Mouse (Mus musculus) heart, embryonic 14.5 days (tissue): ENCODE results near the gene Sdc4. TPM values are rescaled to one million over a fixed set of nuclear protein-coding genes. Genes with fewer than 3 reads are reported as not detected.
A peak's percentile ranks its signal among the peaks of the same experiment; 100 is the strongest.

Source experiments
- ATAC-seq: fragments of 200-750 bp; cut with Nextera tagmentation; 2 replicates; pipeline ENCODE4 v1.8.0; 2017; ENCODE audit warnings: low read depth, moderate TSS enrichment; ENCODE audit not compliant: insufficient number of reproducible peaks, insufficient read depth, low FRiP score
- H3K27ac ChIP-seq, 2 experiments: fragments of 200-500 bp in 1 of 2; fragments of 300-500 bp in 1 of 2; sonication (generic) in 1 of 2; replicated peaks in 1 of 2; 2 replicates each; pipeline ENCODE4 v1.5.1; 2012 to 2014; ENCODE audit warnings: low read depth in 2 of 2, low read length in 2 of 2, control low read depth in 1 of 2, mild to moderate bottlenecking in 1 of 2, mixed read lengths in 1 of 2; ENCODE audit not compliant: control insufficient read depth in 1 of 2, insufficient read depth in 1 of 2
- H3K27me3 ChIP-seq: fragments of 300-500 bp; sonication (generic); 2 replicates; pipeline ENCODE4 v1.6.1; 2014; ENCODE audit warnings: mild to moderate bottlenecking, low read length, control low read depth; ENCODE audit not compliant: control insufficient read depth, insufficient read depth
- H3K36me3 ChIP-seq: fragments of 300-500 bp; sonication (generic); 2 replicates; pipeline ENCODE4 v1.6.1; 2014; ENCODE audit warnings: mild to moderate bottlenecking, control low read depth, low read length, mixed read lengths; ENCODE audit not compliant: control insufficient read depth, insufficient read depth
- H3K4me1 ChIP-seq, 2 experiments: fragments of 200-500 bp in 1 of 2; fragments of 300-500 bp in 1 of 2; sonication (generic) in 1 of 2; 2 replicates each; pipeline ENCODE4 v1.6.1; 2012 to 2014; ENCODE audit warnings: low read length in 2 of 2, control low read depth in 1 of 2, mixed read lengths in 1 of 2; ENCODE audit not compliant: control insufficient read depth in 2 of 2, insufficient read depth in 2 of 2
- H3K4me2 ChIP-seq: fragments of 300-500 bp; sonication (generic); 2 replicates; pipeline ENCODE4 v1.6.1; 2014; ENCODE audit warnings: mild to moderate bottlenecking, low read length
- H3K4me3 ChIP-seq, 2 experiments: fragments of 200-500 bp in 1 of 2; fragments of 300-500 bp in 1 of 2; sonication (generic) in 1 of 2; 2 replicates each; pipeline ENCODE4 v1.5.1; 2012 to 2014; ENCODE audit warnings: low read length in 2 of 2, mild to moderate bottlenecking in 2 of 2, control low read depth in 1 of 2, low read depth in 1 of 2, moderate library complexity in 1 of 2; ENCODE audit not compliant: control insufficient read depth in 1 of 2, insufficient read depth in 1 of 2
- H3K9ac ChIP-seq: fragments of 300-500 bp; sonication (generic); 2 replicates; pipeline ENCODE4 v1.6.1; 2014; ENCODE audit warnings: mild to moderate bottlenecking, low read length
- H3K9me3 ChIP-seq: fragments of 300-500 bp; sonication (generic); 2 replicates; pipeline ENCODE4 v1.6.1; 2016; ENCODE audit warnings: low read length, control low read depth; ENCODE audit not compliant: control insufficient read depth
- WGBS: fragments of 180-500 bp; shearing (Covaris S2); extraction: QIAGEN DNeasy Blood & Tissue Kit; methylation state at CpG from one replicate; pipeline ENCODE4 v1.1.7; 2014; 5-methylcytosine and 5-hydroxymethylcytosine counted together
- polyA plus RNA-seq: library from polyadenylated mRNA; unstranded; fragments of >200 nt; fragmentation: Nextera tagmentation; extraction: Ambion mirVana; gene quantifications from 2 replicates; pipeline ENCODE4 v1.2.1, GENCODE M21; 2014

Sdc4 gene
- 33.5 and 40.1 TPM in 2 replicates for polyA plus RNA-seq

GRCm38 (mm10) chr2:164443460-164444000, at the start of gene Sdc4:
Sdc4 (minus strand) TSS chr2:164443887.
- H3K27me3 ChIP-seq: no peaks in the 10 kb centered on the region
- 9% methylated on average over 18 of the region's 18 CpGs for WGBS
- no peaks in the 10 kb centered on the region for H3K36me3 ChIP-seq
- ATAC-seq: no peak
- H3K9me3 ChIP-seq: no peaks in the 10 kb centered on the region
- peaks cover 14 to 41% of the 10 kb centered on the region in 2 experiments for H3K4me1 ChIP-seq
- peak within 1 kb of the TSS; percentile 72 to 74 for H3K27ac ChIP-seq
- H3K4me3 ChIP-seq: peak within 1 kb of the TSS; percentile 67 to 68
- peak within 1 kb of the TSS; percentile 87 for H3K9ac ChIP-seq
- H3K4me2 ChIP-seq: peak within 1 kb of the TSS; percentile 86

DNA sequence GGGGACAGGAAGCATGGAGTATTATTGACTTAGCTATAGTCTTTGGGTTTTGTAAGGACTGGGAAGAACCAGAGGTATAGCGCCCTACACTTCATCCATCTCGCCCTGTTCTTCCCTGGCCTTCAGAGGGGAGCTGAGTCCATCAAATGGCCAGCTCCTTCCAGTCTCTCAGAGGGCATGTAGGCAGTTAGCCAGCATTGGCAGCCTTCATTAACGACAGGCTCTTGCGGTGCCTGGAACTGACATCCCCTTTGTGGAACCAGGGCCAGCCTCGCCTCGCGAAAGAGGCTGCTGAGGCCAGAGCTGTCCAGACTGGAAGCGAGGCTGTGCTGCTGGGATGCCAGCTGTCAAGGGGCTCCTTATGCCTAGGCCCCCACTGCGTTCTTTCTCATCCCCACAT, 44.1 kb upstream of the Sdc4 start:
- Histone ChIP-seq H3K27me3 (no peaks in the 10 kb centered on the region), H3K27ac (no peak overlapping the region), H3K4me2 (peak overlapping the region; percentile 97), H3K4me1 (peaks cover 7 to 12% of the 10 kb centered on the region in 2 experiments), H3K9ac (no peak overlapping the region), H3K9me3 (no peaks in the 10 kb centered on the region), H3K36me3 (peaks cover 25% of the 10 kb centered on the region), H3K4me3 (no peak overlapping the region)
- WGBS: 68% methylated on average over 9 of the region's 9 CpGs
- ATAC-seq: no peak

DNA sequence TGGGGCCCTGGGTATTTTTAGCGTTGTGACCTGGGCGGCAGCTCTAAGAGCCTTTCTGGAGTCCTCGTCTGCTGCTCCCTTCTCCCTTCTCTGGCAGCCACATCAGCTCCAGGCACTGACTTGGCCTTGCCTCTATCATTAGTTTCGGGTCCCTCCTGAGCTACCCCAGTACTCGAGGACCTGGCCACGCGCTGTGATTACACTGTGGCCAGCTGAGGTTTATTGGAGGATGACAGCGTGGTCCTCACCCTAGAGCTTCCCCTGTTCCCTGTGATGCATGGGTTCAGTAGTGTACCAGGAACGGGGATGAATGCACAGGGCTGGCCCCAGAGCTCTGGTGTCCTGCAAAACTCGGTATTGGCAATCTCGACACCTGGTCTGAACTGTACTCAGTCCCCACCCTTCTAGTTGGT, 43.4 kb upstream of the Sdc4 start:
- no peak for ATAC-seq
- peak overlapping the region; percentile 15 to 59; a peak in 2 of 4 replicates for H3K27ac ChIP-seq
- 5% methylated on average over 11 of the region's 11 CpGs for WGBS

DNA sequence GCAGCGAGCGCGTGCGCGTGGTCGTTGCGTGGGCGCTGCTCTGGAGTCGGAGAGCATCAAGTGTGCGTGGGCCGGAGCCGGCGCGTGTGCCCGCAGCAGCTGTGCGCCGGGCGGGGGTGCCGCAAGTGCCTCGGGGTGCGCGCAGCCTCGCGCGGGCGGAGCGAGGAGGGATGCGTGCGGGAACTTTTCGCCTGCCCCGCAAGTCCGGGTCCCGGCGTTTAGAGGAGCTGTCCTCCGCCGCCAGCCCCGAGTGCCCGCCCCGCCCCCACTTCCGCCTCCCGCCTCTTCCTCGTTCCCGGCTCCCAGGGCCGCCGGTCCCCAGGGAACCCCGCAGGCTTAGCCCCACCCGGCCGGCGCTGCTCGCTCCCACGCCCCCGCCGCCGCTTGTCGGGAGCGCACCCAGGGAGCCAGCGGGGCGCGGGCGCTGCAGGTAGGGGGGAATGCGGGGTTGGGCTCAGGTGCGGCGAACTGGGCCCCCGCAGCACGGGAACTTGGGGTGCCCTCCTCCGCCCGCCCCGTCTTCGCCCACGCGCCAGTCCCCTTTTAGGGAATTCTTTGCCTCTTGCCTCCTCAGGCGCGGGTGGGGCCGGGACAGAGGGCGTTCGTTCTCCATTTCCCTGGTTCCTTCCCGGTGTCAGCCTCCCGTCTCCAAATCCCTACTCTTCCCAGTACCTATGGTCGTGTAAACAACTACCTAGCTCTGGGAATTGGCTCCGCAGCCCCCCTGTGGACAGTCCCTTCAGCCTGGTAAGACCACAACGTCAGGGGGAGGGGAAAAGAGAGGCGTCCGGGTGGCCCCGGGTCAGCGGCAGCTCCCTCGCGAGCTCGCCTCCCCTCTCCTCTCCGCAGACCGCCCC, 42.8 kb upstream of the Sdc4 start:
- under 1% methylated on average over 81 of the region's 90 CpGs for WGBS
- peak overlapping the region; percentile 17 to 59; a peak in 3 of 4 replicates for H3K27ac ChIP-seq

More for the DNA sequence above, 43.4 kb upstream of the Sdc4 start:
- Histone ChIP-seq H3K9me3 (no peaks in the 10 kb centered on the region), H3K4me3 (peak overlapping the region; percentile 79 to 88), H3K9ac (peak overlapping the region; percentile 83), H3K4me2 (peak overlapping the region; percentile 97), H3K4me1 (peaks cover 7 to 12% of the 10 kb centered on the region in 2 experiments), H3K36me3 (peaks cover 25% of the 10 kb centered on the region), H3K27me3 (no peaks in the 10 kb centered on the region)

DNA sequence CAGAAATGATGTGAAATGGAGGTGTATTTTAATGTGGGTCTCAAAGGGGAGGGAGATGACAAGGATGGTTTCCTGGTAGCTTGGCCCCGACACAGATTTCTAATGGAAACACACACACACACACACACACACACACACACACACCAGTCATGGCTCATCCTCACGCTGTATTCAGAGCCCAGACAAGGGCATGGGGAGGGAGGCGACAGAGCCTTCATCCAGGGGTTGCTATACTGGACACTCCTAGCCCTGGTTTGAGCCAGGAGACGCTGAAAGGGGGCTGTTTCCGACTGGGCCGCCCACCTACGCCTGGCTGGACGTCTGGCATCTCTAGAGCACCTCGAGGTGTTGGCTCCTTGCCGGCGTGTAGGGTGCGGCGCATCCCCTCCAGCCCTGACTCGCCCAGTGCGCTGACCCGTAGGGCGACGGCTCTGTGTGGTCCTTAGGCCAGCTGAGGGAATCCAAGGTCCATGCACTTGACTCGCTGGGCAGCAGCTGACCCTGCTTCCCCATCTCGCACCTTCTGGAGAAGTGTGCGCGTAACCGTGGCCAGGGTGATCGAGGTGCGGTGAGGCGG, 42.1 kb upstream of the Sdc4 start, which contains the start of gene Dbndd2:
TSS of gene Dbndd2 (plus strand) at position 426 of the 577 bp plus-strand sequence.
- Histone ChIP-seq H3K27ac (peak within 1 kb of the TSS; percentile 17 to 59; a peak in 3 of 4 replicates), H3K9ac (peak within 1 kb of the TSS; percentile 83), H3K27me3 (no peaks in the 10 kb centered on the region), H3K9me3 (no peaks in the 10 kb centered on the region), H3K4me2 (peak within 1 kb of the TSS; percentile 97), H3K4me3 (peak within 1 kb of the TSS; percentile 79 to 88), H3K4me1 (peaks cover 7 to 12% of the 10 kb centered on the region in 2 experiments), H3K36me3 (peaks cover 23% of the 10 kb centered on the region)
- no peak; the same call in 1 of the 2 replicates for ATAC-seq
- 3% methylated on average over 25 of the region's 26 CpGs for WGBS

More for the DNA sequence above, 42.8 kb upstream of the Sdc4 start:
- Histone ChIP-seq H3K4me2 (peak overlapping the region; percentile 97), H3K9ac (peak overlapping the region; percentile 83), H3K4me3 (peak overlapping the region; percentile 79 to 88), H3K27me3 (no peaks in the 10 kb centered on the region), H3K36me3 (peaks cover 25% of the 10 kb centered on the region), H3K9me3 (no peaks in the 10 kb centered on the region), H3K4me1 (peaks cover 7 to 12% of the 10 kb centered on the region in 2 experiments)
- peak; percentile 51 for ATAC-seq

GRCm38 (mm10) chr2:164473624-164474023, 29.9 kb upstream of the Sdc4 start, which contains the start of gene Trp53tg5:
Trp53tg5 (minus strand) TSS chr2:164473724.
- no peak within 1 kb of the TSS for H3K9ac ChIP-seq
- no peaks in the 10 kb centered on the region for H3K9me3 ChIP-seq
- H3K4me3 ChIP-seq: no peak within 1 kb of the TSS
- no peak for ATAC-seq
- 76% methylated on average over 6 of the region's 6 CpGs for WGBS
- no peak within 1 kb of the TSS for H3K27ac ChIP-seq
- no peak within 1 kb of the TSS for H3K4me2 ChIP-seq
- peaks cover 13% of the 10 kb centered on the region; the same call in 1 of the 2 replicates for H3K36me3 ChIP-seq
- no peaks in the 10 kb centered on the region for H3K27me3 ChIP-seq
- H3K4me1 ChIP-seq: no peaks in the 10 kb centered on the region

- Histone ChIP-seq H3K27ac (no peak overlapping the region), H3K27me3 (no peaks in the 10 kb centered on the region), H3K9ac (no peak overlapping the region), H3K4me2 (no peak overlapping the region), H3K36me3 (peaks cover 37% of the 10 kb centered on the region), H3K4me1 (no peaks in the 10 kb centered on the region), H3K4me3 (no peak overlapping the region), H3K9me3 (no peaks in the 10 kb centered on the region)
- ATAC-seq: no peak
- WGBS: 32% methylated on average over 10 of the region's 10 CpGs
Measured at GRCm38 (mm10) chr2:164470254-164470653, 26.6 kb upstream of the Sdc4 start.
